Mouse (Mus musculus) mouse trophoblast stem cell (cell line): Measurements from ENCODE around the gene Hba-a1.
"Not testable (repeated sequence)": the region's sequence is repeated elsewhere in the genome, so short reads cannot be mapped to it uniquely, and the experiment has no call there.

Source experiments
- in situ Hi-C, 2 experiments: fragments of 300-500 bp; cut with MseI, MboI; formaldehyde crosslinking; loops; 2 replicates in 1 of 2; 3 replicates in 1 of 2; pipeline ENCODE4 v1.15.1; 2025

Hba-a1 gene

DNA sequence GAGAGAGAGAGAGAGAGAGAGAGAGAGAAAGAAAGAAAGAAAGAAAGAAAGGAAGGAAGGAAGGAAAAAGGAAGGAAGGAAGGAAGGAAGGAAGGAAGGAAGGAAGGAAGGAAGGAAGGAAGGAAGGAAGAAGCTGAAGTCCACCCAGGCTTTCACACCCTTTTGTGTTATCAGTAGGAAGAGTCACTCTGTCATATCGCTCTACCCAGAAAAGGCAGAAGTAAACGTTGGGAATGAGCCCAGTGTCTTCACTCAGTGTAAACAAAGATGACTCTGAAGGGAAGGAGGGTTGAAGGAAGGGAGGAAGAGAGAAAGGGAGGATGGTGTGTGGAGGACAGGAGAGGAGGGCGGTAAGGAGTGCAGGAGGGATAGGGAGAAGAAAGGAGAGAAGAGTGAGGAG, 10.2 kb downstream of the Hba-a1 start:
- in situ Hi-C loops = not testable (repeated sequence)

DNA sequence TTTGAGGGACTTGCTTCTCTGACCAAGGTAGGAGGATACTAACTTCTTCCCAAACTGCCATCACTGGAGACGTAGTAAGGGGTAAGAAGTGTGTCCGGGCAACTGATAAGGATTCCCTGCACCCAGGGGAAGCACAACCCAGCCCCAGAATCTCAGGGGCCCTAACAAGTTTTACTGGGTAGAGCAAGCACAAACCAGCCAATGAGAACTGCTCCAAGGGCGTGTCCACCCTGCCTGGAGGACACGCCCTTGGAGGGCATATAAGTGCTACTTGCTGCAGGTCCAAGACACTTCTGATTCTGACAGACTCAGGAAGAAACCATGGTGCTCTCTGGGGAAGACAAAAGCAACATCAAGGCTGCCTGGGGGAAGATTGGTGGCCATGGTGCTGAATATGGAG, 12.9 kb downstream of the Hba-a1 start, which contains the start of gene Hba-a2:
Gene Hba-a2 (plus strand): TSS at position 287 of the 400 bp plus-strand sequence.
- in situ Hi-C loops = not testable (repeated sequence)

DNA sequence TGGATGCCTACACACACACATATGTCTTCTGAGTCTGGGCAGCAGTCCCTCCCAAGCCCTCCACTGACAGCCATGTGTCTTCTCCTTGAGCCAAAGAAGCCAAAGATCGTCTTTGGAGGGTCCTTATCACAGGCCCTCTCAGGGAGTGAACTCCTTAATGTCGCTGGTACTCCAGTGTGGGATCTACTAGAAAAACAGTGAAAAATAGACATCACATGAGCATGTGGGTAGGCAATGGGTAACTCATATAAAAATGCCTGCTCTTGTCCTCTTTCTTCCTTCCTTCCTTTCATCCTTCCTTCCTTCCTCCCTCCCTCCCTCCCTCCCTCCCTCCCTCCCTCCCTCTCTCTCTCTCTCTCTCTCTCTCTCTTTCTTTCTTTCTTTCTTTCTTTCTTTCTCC, 14.1 kb downstream of the Hba-a1 start:
- in situ Hi-C loops = not testable (repeated sequence)

DNA sequence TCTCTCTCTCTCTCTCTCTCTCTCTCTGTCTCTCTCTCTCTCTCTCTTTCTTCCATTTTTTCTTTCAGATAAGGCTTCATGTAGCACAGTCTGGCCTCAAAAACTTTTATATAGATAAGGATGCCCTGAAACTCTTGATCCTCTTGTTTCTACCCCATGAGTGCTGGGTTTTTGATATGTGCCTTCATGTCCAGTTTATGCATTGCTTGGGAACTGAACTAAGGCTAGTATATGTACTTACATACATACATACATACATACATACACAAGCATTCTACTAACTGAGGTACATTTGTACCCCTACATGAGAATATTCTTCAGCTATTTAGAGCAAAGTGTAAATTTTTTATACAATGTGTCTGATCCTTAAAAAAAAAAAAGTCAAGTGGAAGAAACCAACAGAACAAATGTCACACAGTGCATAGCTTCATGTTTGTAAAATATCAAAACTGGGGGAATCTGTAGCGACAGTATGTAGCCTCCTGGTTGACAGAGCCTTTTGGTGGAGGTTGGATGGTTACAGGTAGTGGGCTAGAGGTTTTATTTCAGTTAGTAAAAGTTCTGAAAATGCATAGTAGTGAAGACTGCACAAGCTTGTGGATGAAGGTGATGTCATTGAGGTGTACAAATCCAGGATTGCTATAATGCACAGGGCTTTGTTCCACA, 14.7 kb downstream of the Hba-a1 start:
- in situ Hi-C loops = no loop called here

DNA sequence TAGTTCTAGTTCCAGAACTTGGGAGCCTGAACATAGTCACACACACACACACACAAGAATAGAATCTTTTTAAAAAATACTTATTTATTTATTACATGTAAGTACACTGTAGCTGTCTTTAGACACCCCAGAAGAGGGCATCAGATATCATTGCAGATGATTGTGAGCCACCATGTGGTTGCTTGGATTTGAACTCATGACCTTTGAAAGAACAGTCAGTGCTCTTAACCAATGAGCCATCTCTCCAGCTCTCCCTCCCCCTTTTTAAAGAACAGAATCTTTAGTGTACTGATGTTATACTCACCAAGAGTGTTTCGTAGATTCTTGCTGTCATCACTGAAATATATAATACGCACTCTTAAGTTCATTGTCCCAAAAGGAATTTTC, 15.2 kb downstream of the Hba-a1 start:
- in situ Hi-C loops = no loop called here

DNA sequence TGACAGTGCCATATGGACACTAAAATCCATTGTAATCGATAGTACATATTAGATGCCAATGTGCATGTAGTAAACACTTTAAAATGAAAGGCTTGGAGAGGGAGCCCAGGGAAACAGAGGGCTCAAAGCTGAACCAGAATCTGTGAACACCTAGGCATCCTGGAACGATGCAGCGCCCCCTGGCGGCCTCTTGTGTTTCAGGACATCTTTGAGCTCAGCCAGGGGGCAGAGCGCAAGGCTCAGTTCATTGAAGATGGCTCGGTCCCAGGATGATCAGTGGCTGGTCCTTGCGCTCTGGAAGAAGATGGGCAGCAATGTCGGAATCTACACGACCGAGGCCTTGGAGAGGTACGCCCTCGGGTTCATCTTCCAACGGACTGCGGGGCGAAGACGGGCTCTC, 16.6 kb downstream of the Hba-a1 start, which contains the start of gene Hbq1a:
Gene Hbq1a (plus strand): TSS at position 205 of the 400 bp plus-strand sequence.
- in situ Hi-C loops = not testable (repeated sequence)

DNA sequence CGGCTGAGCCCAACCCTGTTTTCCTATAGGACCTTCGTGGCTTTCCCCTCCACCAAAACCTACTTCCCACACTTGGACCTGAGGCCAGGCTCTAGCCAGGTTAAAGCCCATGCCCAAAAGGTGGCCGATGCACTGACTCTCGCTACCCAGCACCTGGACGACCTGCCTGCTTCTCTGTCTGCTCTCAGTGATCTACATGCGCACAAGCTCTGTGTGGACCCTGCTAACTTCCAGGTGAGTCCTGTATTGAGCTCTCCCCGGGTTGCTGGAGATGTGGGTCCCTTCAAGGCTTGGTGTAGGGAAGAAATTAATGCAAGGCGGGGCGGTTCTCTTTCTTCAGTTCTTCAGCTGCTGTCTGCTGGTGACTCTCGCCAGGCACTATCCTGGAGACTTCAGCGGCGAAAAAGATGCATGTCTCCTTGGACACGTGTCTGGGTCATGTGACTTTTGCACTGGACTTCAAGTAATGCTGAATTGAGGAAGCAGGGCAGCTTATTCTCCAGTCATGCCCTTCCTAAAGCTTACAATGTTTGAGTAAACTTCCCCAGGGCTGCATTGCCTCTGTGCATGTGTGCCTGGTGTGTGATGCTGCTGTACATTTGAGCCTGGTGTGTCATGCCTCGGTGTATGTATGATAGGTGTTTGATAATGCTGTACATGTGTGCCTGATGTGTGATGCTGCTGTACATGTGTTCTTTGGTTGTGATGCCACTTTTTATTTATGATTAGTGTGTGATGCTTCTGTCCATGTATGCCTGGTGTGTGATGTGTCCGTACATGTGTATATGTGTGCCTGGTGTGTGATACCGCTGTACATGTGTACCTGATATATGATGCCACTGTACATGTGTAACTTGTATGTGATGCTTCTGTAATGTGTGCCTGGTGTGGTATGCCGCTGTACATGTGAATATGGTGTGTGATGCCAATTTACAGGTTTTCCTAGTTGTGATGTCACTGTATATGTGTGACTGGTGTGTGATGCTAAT, 17.3 kb downstream of the Hba-a1 start:
- in situ Hi-C loops = no loop called here

DNA sequence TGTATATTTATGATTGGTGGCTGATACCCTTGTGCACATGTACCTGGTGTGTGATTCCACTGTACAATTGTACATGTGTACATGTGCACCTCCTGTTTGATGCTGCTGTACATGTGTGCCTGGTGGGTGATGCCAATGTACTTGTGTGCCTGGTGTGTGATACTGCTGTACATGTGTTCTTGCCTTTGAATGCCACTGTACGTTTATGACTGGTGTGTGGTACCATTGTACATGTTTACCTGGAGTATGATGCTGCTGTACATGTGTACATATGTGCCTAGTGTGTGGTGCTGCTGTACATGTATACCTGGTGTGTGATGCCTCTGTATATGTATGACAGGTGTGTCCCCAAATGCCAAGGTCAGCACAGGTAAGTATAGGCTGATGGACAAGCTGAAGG, 18.2 kb downstream of the Hba-a1 start:
- in situ Hi-C loops = no loop called here

DNA sequence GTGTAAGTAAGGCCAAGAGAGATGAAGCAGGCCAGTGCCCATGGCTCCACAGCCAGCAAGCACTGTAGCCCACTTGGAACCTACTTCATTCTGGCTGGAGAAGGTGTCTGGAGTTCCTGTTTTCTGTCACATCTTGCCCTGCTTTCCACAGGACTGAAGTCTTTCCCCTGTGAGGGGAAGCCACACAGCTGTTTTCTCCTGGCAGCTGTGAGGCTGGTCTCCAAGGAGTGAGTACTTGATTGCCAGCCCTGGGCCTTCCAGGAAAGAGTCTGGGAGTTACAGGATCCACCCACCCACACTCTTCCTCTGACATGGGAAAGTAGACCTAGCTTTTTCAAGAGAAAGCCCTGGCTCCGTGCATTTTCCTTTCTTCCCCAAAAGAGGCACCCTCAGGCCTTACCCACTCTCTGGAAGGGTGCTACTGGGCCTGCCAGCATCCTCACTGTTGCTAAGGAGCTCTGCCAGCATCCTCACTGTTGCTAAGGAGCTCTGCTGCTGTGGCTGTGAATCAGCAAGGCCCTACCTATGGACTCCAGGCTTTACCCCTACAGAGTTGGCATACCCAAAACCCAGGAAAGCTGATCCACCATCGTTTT, 19.6 kb downstream of the Hba-a1 start:
- in situ Hi-C loops = no loop called here

DNA sequence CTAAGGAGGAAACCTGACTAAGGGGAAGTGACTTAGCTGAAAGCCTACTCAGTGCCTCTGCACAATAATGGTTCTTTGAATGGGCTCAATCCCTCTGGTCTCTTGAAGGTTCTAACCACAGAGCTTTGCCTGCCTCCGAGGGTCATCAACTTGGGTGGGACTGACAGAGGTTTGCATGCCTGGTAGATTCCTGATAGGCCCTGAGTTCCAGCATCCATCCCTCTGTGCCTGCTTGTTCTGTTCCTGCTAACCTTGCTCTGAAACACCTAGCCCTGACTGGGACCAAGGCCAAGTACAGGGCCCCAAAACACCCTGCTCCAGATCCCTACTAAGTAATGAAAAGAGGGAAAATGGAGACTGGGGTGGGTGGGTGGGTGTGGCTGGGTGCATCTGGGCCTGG, 20.1 kb downstream of the Hba-a1 start:
- in situ Hi-C loops = no loop called here

DNA sequence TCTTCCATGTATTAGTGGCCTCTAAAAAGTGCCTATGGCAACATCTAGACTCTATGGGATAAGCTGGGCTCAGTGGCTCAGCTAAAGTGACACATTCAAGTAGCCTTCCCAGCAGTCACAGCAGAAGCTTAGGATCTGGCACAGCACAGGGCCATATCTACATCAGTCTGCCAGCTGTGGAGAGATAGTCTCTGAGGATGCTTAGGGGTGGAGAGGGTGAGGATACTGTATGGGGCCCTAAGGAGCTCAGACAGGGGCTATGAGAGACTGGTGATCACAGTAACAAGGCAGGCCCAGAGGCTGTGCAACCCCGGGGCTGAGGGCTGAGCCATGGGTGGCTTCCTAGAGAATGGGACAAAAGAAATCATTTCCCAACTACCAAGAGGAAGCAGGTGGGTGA, 23.7 kb downstream of the Hba-a1 start:
- in situ Hi-C loops = no loop called here

DNA sequence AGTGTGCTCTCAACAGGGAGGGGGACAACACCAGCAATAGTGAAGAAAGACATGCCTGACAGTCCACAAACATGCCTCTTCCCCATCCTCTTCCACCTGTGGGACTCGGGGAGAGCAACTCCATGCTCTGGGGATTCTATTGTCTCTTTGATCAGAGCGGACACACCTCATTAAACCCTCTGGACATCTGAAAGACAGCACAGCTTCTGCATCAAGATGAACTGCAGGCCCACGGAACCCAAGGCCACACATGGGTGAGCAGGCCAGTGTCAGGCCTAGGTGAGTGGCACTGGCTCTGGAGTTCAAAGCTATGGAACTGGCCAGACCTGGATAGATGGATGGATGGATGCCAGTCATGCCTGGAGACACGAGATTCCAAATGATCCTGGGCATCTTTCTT, 26.1 kb downstream of the Hba-a1 start:
- in situ Hi-C loops = no loop called here

DNA sequence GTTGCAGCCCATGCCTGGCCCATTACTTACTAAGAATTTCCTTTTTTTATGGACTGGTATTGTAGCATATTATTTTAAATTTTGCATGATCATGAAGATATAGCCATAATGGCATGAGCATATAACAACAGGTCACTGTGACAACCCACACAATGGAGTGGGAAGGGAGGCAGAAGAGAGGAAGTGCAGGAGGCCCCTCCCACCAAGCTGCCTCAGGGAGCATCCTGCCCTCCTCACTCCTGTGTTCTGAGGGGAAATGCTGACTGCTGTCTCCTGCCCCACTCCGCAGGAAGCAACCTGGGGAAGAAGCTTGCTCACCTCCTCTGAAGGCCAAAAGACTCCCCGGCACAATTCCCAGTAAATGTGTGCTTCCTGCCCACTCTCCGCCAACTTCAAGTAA, 26.6 kb downstream of the Hba-a1 start:
- in situ Hi-C loops = no loop called here

DNA sequence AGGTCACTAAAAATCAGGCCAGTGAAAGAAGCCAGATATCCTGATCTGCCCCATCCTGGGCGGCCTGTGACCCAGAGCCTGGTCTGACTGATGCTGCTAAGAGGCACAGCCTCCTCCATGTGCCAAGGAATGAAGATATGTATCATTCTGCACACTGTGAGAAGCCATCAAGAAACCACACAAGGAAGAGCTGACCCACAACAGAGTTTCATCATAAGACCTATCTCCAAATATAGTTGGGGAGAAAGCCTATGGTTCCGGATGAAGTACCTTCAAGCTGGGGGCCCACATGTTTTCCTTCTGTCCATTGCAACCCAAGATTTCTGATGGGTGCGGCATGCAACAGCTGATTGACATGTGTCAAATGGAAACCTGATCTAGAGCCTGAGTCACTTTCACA, 32.7 kb downstream of the Hba-a1 start:
- in situ Hi-C loops = no loop called here

DNA sequence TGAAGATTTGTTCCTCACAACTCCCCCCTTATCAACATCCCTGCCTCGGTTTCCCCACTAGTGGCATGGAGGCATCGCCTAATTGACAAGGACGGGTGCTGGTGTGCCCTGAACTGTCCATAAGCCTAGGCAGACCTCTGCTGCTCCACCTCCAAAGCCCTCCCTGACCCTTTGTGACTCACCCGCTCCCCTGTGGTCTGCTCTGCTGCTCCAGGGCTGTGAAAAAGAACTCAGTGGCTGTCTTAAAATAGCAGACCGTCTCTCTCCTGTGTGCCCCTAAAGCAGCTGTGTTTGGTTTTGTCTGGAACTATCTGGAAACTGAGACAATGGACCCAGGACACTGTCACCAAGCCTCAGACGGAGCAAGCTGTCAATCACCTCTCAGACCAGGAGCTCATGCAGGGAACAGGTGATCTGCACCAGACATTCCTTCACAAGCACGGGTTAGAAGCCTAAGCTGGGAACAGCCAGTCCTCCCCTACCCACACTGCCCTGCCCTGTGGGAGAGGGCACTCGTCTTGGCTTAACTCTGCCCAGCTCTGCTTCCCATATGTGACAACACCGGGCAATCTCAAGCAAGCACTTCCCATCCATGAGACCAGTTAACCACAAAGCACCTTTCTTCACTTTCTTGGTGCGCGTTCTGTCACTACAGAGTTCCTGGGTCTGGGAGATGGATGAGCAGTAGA, 37.3 kb downstream of the Hba-a1 start:
- in situ Hi-C loops = loop anchor here (5.0 to 10.0 kb wide), 2 partner anchors 33 to 136 kb away; partner anchors contain the start of gene Hbq1b (in 1 of the 2)

DNA sequence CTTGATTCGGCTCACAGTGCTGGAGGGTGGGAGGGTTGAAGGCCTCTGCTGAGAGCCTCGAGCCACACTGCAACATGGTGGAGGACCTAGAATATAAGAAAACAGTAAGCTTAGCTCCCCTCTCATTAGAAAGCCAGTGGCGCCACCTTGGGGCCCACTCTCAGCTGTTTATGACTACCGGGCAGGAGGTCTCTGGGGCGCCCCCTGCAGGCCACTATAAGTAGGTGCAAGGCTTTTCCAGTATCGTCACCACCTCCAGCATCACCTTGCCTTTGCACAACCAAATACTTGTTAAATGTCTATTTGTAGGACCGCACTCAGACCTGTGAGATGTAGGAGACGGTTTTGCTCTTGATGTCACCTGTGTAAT, 37.9 kb downstream of the Hba-a1 start:
- in situ Hi-C loops = loop anchor here (5.0 to 10.0 kb wide), 2 partner anchors 34 to 136 kb away; partner anchors contain the start of gene Hbq1b (in 1 of the 2)

DNA sequence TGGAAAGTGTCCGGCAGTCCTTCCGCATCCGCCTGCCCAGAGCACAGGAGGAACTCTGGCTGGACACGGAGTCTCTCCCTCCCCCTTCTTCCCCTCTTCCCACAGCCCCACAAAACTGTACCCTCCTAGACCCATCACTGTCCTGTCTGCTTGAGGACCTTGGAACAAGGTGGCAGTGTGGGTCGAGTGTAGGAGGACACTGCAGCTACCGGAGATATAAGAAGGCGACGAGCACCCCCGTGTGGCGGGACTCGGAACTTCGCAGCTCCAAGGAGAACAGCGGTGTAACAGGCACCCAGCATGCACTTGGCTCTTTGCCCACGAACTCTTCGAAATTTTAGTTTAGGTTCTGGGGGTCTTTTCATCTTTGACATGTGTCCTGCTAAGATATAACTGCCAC, 41.3 kb downstream of the Hba-a1 start:
- in situ Hi-C loops = loop anchor here (5.0 to 10.0 kb wide), 2 partner anchors 37 to 140 kb away; partner anchors contain the start of gene Hbq1b (in 1 of the 2)

DNA sequence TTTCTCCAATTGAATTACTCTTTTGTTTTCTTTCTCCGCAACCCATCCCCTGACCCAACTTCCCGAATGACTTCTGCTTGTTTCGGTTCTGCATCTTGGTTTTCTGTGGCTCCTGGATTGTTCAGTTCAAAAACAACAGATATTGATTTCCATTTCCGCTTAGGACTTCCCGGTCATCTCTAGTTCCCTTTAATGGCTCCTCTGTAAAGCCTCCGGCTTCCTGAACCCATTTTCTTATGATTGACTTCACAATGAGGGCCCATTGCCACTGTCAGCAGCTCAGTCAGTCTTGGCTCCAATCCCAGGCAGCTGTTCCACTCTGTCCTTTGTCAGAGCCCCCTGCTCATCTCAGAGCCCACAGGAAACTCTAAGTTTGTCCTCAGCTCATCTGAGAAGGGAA, 47.8 kb downstream of the Hba-a1 start:
- in situ Hi-C loops = no loop called here

DNA sequence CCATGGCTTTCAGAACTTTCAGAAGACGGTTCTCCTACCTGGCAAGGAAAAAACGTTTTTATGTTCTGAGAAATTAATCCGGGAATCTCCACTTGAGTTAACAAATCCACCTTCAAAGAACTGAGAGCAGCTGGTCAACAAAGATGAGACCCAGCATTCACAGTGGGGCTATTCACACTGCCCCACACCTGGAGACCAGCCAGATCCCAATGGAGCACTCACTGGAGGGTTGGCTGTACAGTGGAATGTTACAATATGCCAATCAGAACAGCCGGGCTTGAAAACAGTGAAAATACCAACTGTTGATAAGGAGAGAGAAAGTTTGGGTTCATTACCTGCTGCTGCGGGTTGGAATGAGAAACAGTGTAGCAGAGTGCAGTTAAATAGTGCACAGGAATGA, 48.5 kb downstream of the Hba-a1 start:
- in situ Hi-C loops = no loop called here

DNA sequence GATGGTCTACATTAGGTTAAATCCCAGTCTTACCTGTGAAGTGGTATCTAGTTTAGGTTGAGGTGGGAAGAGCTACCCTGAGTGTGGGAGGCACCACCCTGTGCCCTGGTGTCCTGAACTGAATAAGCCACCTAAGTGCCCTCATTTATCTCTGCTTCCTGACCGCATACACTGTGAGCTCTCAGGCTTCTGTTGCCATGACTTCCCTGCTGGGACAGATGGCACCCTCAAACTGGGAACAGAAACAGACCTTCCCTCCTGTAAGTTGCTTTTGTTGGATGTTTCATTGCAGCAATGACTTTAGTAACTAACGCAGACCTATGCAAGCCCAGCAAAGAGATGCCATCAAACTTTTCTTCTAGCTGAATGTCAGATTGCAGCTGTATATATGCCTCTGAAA, 49.9 kb downstream of the Hba-a1 start:
- in situ Hi-C loops = no loop called here
